Mouse (Mus musculus) cerebral cortex, adult 2 months (tissue): ENCODE measurements around the gene Olfr866.

ENCODE experiments used
- WGBS: fragments of 180-500 bp; shearing (Covaris S2); methylation state at CpG from one replicate; pipeline ENCODE4 v1.1.7; 2018; 5-methylcytosine and 5-hydroxymethylcytosine counted together

The Olfr866 gene

DNA sequence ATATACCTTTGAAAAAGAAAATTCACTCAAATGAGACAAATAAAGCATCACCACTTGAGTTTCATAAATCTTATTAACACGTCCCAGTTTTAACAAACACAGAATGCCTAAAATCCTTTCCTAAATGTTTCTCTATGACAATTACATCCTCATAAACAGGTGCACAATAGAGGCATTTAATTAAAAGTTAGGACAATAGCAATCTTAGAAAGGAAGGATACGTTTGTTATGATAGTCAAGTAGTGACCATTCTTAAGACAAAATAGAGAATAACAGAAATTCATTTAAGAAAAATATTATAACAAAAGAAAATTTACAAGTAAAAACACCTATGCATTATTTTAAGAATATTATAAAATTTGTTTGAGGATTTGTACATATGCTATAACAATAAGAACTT, at the start of gene Olfr866:
Gene Olfr866, minus strand, starts transcription at position 101 of the 400 bp plus-strand sequence.
- WGBS: 67% methylated on average over 2 of the region's 2 CpGs

DNA sequence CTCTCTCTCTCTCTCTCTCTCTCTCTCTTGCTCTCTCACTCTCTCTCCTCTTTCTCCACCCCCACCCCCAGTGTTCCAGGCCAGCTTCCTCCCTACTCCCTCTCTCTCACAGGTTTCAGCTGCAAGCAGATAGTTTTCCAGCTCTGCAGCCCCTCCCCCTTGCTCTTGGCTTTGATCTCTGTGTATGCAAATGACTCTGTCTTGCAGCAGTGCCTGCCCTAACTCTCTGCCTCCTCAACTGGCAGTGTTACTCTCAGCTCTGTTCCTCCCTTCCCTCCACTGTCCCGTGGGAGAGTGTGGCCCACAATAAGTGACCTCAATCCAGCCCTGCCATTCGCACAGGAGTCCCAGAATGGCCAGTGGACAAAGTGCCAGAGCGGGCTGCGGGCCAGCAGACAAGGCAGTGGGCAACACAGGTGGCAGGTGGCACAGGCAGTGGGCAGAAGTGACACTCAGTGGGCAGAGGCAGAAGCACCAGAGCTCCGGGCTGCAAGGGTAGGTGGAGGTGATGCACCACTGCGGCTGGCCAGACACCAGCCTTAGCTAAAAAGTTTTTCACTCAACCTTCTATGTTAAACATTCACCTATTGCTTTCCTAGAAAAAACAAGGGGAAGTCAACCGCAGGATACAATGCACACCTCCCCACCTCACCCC, 45.8 kb upstream of the Olfr866 start:
- 69% methylated on average over 7 of the region's 7 CpGs for WGBS

DNA sequence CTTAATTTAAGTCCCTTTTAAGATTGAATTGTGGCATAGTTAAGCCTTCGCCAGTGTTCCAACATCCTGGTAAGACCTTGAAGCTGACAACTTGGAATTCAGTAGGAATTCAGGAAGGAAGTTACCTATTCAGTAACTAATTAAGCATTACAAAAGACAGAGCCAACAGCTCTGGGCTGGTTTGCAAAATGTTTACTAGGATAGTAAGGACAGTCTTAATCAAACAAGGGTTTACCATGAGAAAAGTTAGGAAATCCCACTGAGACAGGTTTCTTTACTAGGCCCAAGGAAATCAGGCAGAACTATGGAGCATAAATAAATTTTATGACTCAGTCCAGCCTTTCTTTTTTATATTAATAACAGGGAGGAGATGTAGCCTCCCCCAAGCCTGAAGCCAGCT, 43.5 kb upstream of the Olfr866 start:
- WGBS: 93% methylated on average over 1 of the region's 1 CpGs

DNA sequence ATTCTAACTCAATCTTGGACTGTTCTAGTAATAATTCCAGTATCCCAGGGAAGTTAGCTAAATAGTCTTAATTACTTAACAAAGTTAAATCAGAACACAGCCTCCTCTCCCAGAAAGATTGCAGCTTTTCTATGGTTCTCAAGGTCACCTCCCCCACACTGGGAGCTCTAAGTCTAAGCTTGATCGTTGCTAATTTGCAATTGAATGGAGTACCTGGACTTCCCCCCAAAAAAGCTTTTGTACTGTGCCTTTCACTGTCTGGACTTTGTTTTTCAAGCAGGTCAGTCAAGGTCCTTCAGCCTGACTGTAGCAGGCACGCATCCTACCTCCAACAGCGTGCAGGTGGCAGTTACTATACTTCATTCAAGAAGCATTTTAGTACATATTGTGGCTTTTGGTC, 42.4 kb upstream of the Olfr866 start:
- 66% methylated on average over 3 of the region's 3 CpGs for WGBS

DNA sequence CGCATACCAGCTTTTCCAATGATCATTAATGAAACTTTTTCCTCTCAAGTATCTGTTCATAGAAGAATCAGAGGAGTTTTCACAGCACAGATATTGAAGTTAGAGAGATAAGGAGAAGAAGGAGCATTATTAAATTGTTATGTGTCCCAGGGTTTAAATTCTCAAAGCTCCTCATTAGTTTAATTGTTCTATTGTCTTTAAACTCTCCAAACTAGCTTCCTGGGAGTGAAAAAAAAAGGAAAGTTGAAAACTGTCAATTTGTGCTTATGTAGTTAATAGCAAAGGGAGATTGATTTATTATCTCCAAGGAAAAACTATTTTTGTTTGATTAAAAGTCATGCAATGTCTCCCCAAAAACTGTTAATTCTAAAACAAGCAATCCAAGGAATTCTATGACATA, 29.6 kb upstream of the Olfr866 start, which contains the start of gene Olfr867:
Gene Olfr867, minus strand, starts transcription at position 101 of the 400 bp plus-strand sequence.
- 80% methylated on average over 1 of the region's 1 CpGs for whole genome bisulfite sequencing

DNA sequence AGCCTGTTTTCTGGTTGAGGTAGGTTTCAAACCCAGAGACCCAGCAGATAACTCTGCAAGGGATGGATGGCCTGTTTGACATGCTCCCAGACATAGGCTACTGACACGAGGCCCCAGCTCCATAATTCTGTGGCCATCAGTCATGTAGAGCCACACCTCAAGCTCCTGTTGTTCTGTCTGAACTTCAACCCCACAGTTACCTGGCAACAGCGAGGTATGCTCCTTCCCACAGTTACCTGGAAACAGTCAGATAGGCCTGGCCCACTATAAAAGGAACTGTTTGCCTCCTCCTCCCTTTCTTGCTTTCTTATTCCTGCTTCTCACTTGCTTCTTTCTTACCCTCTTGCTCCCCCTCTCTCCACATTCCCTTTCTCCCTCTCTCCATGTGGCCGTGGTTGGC, 20.1 kb upstream of the Olfr866 start:
- 74% methylated on average over 3 of the region's 3 CpGs for WGBS
